Mouse (Mus musculus) stomach, embryonic 14.5 days (tissue): Measurements from ENCODE around the gene Gm12216. TPM values are rescaled to one million over a fixed set of nuclear protein-coding genes. Genes with fewer than 3 reads are reported as not detected.
"Not testable (repeated sequence)": the region's sequence is repeated elsewhere in the genome, so short reads cannot be mapped to it uniquely, and the experiment has no call there.

Experiments used
- ATAC-seq: fragments of 200-750 bp; cut with Nextera tagmentation; 2 replicates; pipeline ENCODE4 v1.8.0; 2017; ENCODE audit warnings: low read depth, moderate TSS enrichment; ENCODE audit not compliant: insufficient number of reproducible peaks, insufficient read depth, low FRiP score
- H3K27ac ChIP-seq: fragments of 300-500 bp; sonication (generic); 2 replicates; pipeline ENCODE4 v1.5.1; 2014; ENCODE audit warnings: mild to moderate bottlenecking, low read length, moderate library complexity, mixed read lengths
- H3K27me3 ChIP-seq: fragments of 300-500 bp; sonication (generic); 2 replicates; pipeline ENCODE4 v1.6.1; 2014; ENCODE audit warnings: low read length, control low read depth, mixed read lengths; ENCODE audit not compliant: control insufficient read depth, insufficient read depth
- H3K36me3 ChIP-seq: fragments of 300-500 bp; sonication (generic); 2 replicates; pipeline ENCODE4 v1.6.1; 2014; ENCODE audit warnings: mild to moderate bottlenecking, control low read depth, low read length, moderate library complexity, mixed read lengths; ENCODE audit not compliant: control insufficient read depth, insufficient read depth
- H3K4me1 ChIP-seq: fragments of 300-500 bp; sonication (generic); 2 replicates; pipeline ENCODE4 v1.6.1; 2014; ENCODE audit warnings: low read length, control low read depth, mixed read lengths; ENCODE audit not compliant: control insufficient read depth, insufficient read depth
- H3K4me2 ChIP-seq: fragments of 300-500 bp; sonication (generic); replicated peaks from 2 replicates; pipeline ENCODE4 v1.6.1; 2014; ENCODE audit warnings: low read depth, low read length, control low read depth
- H3K4me3 ChIP-seq: fragments of 300-500 bp; sonication (generic); 2 replicates; pipeline ENCODE4 v1.5.1; 2014; ENCODE audit warnings: low read depth, low read length, control low read depth
- H3K9ac ChIP-seq: fragments of 300-500 bp; sonication (generic); replicated peaks from 2 replicates; pipeline ENCODE4 v1.6.1; 2014; ENCODE audit warnings: low read depth, mild to moderate bottlenecking, control low read depth, low read length, moderate library complexity, mixed read lengths
- H3K9me3 ChIP-seq: fragments of 300-500 bp; sonication (generic); 2 replicates; pipeline ENCODE4 v1.6.1; 2016; ENCODE audit warnings: low read depth, low read length, control low read depth; ENCODE audit not compliant: control insufficient read depth
- WGBS: fragments of 180-500 bp; shearing (Covaris S2); extraction: QIAGEN DNeasy Blood & Tissue Kit; methylation state at CpG from one replicate; pipeline ENCODE4 v1.1.7; 2014; 5-methylcytosine and 5-hydroxymethylcytosine counted together
- polyA plus RNA-seq: library from polyadenylated mRNA; unstranded; fragments of >200 nt; fragmentation: Nextera tagmentation; extraction: Ambion mirVana; gene quantifications from 2 replicates; pipeline ENCODE4 v1.2.1, GENCODE M21; 2014

Gene Gm12216
- polyA plus RNA-seq, 1 experiment from 2014 or later = 4.3 TPM

DNA sequence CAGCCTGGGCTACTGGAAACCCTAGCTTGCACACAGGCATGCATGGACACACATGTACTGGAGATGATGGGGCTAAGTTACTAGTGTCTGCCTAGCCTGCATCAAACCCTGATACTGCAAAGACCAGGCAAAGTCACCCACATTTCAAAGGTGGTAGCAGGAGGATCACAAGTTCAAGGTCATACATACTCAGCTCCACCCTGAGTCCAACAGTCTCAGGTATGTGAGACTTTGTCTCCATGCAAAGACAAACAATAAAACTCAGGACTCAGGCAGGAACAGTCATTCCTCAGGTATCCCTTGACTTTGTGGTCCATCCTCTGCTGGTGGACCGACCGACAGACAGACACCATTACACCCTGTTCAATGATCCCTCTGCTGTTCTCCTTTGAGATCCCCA lies 96.6 kb downstream of the Gm12216 start:
- WGBS = 58% methylated on average over 2 of the region's 2 CpGs
- Histone ChIP-seq H3K9me3 (no peaks in the 10 kb centered on the region), H3K36me3 (no peaks in the 10 kb centered on the region), H3K4me2 (peak overlapping the region; percentile 51), H3K4me3 (peak overlapping the region; percentile 31; the same call in 1 of the 2 replicates), H3K4me1 (peaks cover 54% of the 10 kb centered on the region; the same call in 1 of the 2 replicates), H3K27me3 (no peaks in the 10 kb centered on the region), H3K9ac (0 out of 2 replicates have a peak overlapping the region, but pooled peaks have one; percentile 26), H3K27ac (peak overlapping the region; percentile 95)
- ATAC-seq = no peak

- no peaks in the 10 kb centered on the region for H3K27me3 ChIP-seq
- ATAC-seq = 0 out of 2 replicates have a peak, but pooled peaks have one; percentile 15
- no peak overlapping the region for H3K4me3 ChIP-seq
- H3K4me2 ChIP-seq = 0 out of 2 replicates have a peak overlapping the region, but pooled peaks have one; percentile 1
- H3K4me1 ChIP-seq = peaks cover 54% of the 10 kb centered on the region; the same call in 1 of the 2 replicates
- peak overlapping the region; percentile 95 for H3K27ac ChIP-seq
- H3K9ac ChIP-seq = no peak overlapping the region
- WGBS = 35% methylated on average over 2 of the region's 2 CpGs
- H3K9me3 ChIP-seq = no peaks in the 10 kb centered on the region
- H3K36me3 ChIP-seq = no peaks in the 10 kb centered on the region
These were observed 97.2 kb downstream of the Gm12216 start for GRCm38 (mm10) chr11:53761822-53762221.

- H3K27ac ChIP-seq = peak overlapping the region; percentile 95; the same call in 1 of the 2 replicates
- no peaks in the 10 kb centered on the region for H3K36me3 ChIP-seq
- no peaks in the 10 kb centered on the region for H3K27me3 ChIP-seq
- peaks cover 54% of the 10 kb centered on the region; the same call in 1 of the 2 replicates for H3K4me1 ChIP-seq
- H3K9ac ChIP-seq = no peak overlapping the region
- no peak overlapping the region for H3K4me3 ChIP-seq
- H3K4me2 ChIP-seq = no peak overlapping the region
- no peak for ATAC-seq
- WGBS = 77% methylated on average over 5 of the region's 5 CpGs
- H3K9me3 ChIP-seq = no peaks in the 10 kb centered on the region
These were observed 97.8 kb downstream of the Gm12216 start for GRCm38 (mm10) chr11:53761284-53761683.

- Histone ChIP-seq H3K9ac (no peak overlapping the region), H3K27me3 (no peaks in the 10 kb centered on the region), H3K4me3 (no peak overlapping the region), H3K36me3 (no peaks in the 10 kb centered on the region), H3K27ac (peak overlapping the region; percentile 3; the same call in 1 of the 2 replicates), H3K4me1 (peaks cover 54% of the 10 kb centered on the region; the same call in 1 of the 2 replicates), H3K9me3 (no peaks in the 10 kb centered on the region), H3K4me2 (no peak overlapping the region)
- ATAC-seq = no peak
- 19% methylated on average over 22 of the region's 22 CpGs for WGBS
These were observed 99.3 kb downstream of the Gm12216 start for GRCm38 (mm10) chr11:53759545-53760406.

DNA sequence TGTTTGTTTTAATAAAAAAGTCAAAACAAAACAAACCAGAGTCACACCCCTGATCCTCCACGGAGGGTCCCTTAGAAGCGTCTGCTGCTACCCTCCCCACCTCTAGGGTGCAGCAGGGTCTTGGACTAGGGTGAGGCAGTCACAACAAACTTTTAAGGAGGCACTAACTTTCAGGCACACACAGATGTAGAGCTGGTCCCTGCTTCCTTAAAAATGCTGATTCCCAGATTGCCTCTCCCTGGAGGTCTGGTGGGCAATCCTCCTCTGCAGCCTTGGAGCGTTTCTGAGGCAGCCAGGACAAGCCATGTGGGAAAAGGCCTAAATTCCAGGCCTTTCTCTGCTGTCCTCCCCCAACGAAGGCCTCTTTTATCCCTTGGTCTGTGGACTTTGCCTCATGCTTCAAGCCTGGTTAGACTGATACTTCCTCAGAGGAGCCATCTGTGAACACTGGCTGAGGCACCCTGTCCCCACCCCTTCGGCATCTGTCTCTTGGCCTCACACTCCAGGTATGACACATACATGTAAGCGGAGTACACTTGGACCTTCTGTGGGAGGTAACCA lies 100.2 kb downstream of the Gm12216 start:
- ATAC-seq = no peak
- H3K36me3 ChIP-seq = no peaks in the 10 kb centered on the region
- peak overlapping the region; percentile 3; the same call in 1 of the 2 replicates for H3K27ac ChIP-seq
- no peaks in the 10 kb centered on the region for H3K9me3 ChIP-seq
- H3K4me3 ChIP-seq = no peak overlapping the region
- 43% methylated on average over 6 of the region's 6 CpGs for WGBS
- H3K4me2 ChIP-seq = no peak overlapping the region
- peaks cover 45% of the 10 kb centered on the region; the same call in 1 of the 2 replicates for H3K4me1 ChIP-seq
- H3K9ac ChIP-seq = no peak overlapping the region
- H3K27me3 ChIP-seq = no peaks in the 10 kb centered on the region

DNA sequence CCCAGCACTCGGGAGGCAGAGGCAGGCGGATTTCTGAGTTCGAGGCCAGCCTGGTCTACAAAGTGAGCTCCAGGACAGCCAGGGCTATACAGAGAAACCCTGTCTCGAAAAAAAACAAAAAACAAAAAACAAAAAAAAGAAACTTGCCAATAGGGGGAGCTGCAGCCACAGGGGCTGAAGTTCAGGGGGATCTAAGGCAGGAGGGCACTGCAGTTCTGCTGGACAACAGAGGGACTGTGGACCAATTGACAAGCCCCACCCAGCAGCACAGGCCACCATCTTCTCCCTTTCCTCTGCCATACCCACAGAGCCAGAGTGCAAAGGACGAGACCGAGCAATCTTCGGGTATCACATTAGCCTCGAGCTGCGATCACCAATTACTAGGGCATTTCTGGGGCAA lies 101.0 kb downstream of the Gm12216 start:
- ATAC-seq, H3K27ac ChIP-seq, H3K36me3 ChIP-seq, H3K4me2 ChIP-seq, H3K9me3 ChIP-seq, H3K27me3 ChIP-seq, H3K4me3 ChIP-seq, H3K9ac ChIP-seq: not testable (repeated sequence)
- WGBS = 76% methylated on average over 9 of the region's 9 CpGs
- peaks cover 38% of the 10 kb centered on the region; the same call in 1 of the 2 replicates for H3K4me1 ChIP-seq

- Histone ChIP-seq H3K9ac (no peak overlapping the region), H3K4me3 (no peak overlapping the region), H3K27ac (no peak overlapping the region), H3K36me3 (no peaks in the 10 kb centered on the region), H3K27me3 (no peaks in the 10 kb centered on the region), H3K4me2 (no peak overlapping the region), H3K4me1 (peaks cover 34% of the 10 kb centered on the region; the same call in 1 of the 2 replicates), H3K9me3 (no peaks in the 10 kb centered on the region)
- ATAC-seq = no peak
- 83% methylated on average over 4 of the region's 4 CpGs for WGBS
These were observed 101.4 kb downstream of the Gm12216 start for GRCm38 (mm10) chr11:53757612-53758011.

DNA sequence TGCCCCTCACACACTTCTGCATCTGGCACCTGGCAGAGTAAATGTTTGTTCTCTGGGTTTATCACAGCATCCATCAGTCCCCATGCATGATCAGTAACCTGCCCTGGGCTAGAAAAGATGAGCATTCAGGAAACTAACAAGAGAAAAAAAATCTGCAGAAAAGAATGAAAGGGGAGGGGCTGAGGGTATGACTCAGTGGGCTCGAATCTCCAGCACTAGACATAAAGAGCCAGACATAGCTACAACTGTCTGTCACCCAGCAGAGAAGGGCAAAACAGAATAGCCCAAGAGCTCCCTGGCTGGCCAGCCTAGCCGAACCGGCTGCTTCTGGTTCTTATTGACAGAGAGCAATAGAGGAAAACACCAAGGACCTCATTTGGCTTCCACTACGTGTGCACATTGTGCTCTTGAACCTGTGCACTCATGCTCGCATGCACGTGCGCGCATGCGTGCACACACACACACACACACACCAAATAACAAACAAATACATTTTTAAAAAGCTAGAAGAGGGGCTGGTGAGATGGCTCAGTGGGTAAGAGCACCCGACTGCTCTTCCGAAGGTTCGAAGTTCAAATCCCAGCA lies 104.0 kb downstream of the Gm12216 start:
- Histone ChIP-seq H3K9ac (no peak overlapping the region), H3K27ac (no peak overlapping the region), H3K27me3 (no peaks in the 10 kb centered on the region), H3K9me3 (no peaks in the 10 kb centered on the region), H3K4me2 (no peak overlapping the region), H3K4me3 (no peak overlapping the region), H3K4me1 (peaks cover 18% of the 10 kb centered on the region; the same call in 1 of the 2 replicates), H3K36me3 (no peaks in the 10 kb centered on the region)
- 78% methylated on average over 12 of the region's 12 CpGs for WGBS
- ATAC-seq = no peak
